Mouse (Mus musculus) right cerebral cortex, postnatal 25 days (tissue): Measurements from ENCODE around the gene Gzmd.
"Not testable (repeated sequence)": the region's sequence is repeated elsewhere in the genome, so short reads cannot be mapped to it uniquely, and the experiment has no call there.

Source experiments
- DNase-seq: peaks from one replicate; pipeline ENCODE4 v3.0.0; 2022

Gzmd gene

GRCm38 (mm10) chr14:56132508-56132907 is at the start of gene Gzmd:
Gene Gzmd (minus strand): TSS chr14:56132608.
- DNase-seq = not testable (repeated sequence)

- DNase-seq = not testable (repeated sequence)
Observed at GRCm38 (mm10) chr14:56177651-56178050, 45.2 kb upstream of the Gzmd start.

- DNase-seq = no peak
Observed at GRCm38 (mm10) chr14:56174499-56174898, 42.1 kb upstream of the Gzmd start, which contains the start of gene Gzmn. Gene Gzmn (minus strand): TSS chr14:56174599.

GRCm38 (mm10) chr14:56173396-56173795 is 41.0 kb upstream of the Gzmd start:
- no peak for DNase-seq

DNA sequence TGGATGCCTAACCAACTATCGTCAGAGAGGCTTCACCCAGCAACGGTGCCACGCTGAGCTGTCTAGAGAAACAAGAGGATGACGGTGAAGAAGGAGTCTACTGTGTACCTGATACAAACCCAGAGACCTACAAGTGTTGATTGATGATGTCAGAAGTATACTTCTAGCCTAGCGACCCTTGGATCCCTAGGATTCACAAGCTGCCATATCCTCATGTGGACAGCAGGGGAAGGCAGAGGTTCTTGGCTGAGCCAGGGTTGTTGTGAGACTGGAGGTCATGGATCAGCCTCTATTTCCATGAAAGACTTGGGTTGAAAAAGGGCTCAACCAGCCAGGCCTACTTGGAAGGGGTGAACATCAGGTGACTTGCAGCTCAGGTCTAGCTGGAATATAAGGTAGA is 40.3 kb upstream of the Gzmd start:
- DNase-seq = no peak

GRCm38 (mm10) chr14:56168009-56168408 is 35.6 kb upstream of the Gzmd start:
- DNase-seq = no peak

- no peak for DNase-seq
Observed at GRCm38 (mm10) chr14:56162109-56162508, 29.7 kb upstream of the Gzmd start.

DNA sequence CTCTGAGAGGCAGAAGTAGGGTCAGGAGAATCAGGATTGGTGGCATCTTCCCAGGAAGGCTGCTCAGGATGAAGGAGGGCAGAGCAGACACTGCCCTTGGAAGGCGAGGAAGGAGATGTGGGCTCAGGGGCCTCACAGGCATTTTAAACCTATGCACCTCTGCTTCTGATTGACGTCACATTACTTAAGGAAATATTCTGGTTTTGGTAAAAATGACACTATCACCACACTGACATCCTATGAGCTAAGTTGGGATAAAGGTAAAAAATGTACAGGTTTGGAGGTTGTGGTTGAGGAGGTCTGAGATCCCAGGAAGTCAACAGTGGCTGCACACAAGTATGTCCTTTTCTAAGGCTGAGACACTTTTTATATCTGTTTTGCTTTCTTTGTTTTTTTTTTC is 27.1 kb upstream of the Gzmd start, which contains the start of gene Gzmg:
Gene Gzmg, minus strand, starts transcription at position 101 of the 400 bp plus-strand sequence.
- not testable (repeated sequence) for DNase-seq

DNA sequence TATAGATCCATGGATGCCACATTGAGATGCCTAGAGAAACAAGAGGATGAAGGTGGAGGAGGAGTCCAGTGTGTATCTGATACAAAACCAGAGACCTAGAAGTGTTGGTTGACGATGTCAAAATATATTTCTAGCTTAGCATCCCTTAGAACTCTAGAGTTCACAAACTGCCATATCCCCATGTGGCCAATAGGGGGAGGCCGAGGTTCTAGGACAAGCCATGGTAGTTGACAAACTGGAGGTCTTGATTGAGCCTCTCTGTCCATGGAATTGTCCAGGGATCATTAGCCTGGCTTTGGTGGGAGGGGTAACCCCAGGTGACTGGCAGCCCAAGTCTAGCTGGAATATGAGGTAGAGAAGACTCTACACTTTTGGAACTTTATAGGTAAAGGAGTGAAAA is 22.9 kb upstream of the Gzmd start:
- DNase-seq = no peak

- not testable (repeated sequence) for DNase-seq
Observed at GRCm38 (mm10) chr14:56133675-56134074, 1.3 kb upstream of the Gzmd start.

GRCm38 (mm10) chr14:56128341-56128740 is 4.1 kb downstream of the Gzmd start:
- no peak for DNase-seq

DNA sequence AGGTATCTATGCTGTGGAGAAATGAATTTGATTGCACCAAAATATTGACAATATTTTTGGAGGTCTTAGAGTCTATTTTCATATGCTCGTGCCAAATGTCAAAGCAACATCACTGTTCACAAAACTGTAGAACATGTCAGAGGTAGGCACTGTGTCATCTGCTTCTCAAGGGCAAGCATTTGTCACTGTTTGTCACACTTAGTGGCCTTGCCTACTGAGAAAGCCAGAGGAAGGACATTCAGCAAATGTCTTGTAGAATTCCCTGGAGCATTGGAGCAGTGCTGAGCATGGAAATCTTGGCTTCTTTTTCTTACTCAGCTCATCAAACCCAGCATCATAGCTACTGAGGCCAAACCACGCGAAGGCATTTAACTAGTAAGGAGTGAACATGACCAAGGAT is 8.9 kb downstream of the Gzmd start:
- DNase-seq = no peak

DNA sequence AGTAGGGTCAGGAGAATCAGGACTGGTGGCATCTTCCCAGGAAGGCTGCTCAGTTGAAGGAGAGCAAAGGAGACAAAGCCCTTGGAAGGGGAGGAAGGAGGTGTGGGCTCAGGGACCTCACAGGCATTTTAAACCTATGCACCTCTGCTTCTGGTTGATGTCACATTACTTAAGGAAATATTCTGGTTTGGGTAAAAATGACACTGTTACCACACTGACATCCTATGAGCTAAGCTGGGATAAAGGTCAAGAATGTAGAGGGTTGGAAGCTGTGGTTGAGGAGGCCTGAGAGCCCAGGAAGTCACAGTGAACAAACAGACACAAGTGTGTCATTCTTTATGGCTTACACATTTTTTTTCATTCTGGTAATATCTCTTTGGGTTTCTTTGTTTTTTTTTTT is 11.9 kb downstream of the Gzmd start, which contains the start of gene Gzme:
Gene Gzme, minus strand, starts transcription at position 101 of the 400 bp plus-strand sequence.
- DNase-seq = no peak

- DNase-seq = not testable (repeated sequence)
Observed at GRCm38 (mm10) chr14:56115531-56116310, 16.7 kb downstream of the Gzmd start.

GRCm38 (mm10) chr14:56105447-56106180 is 26.8 kb downstream of the Gzmd start:
- no peak for DNase-seq

- DNase-seq = no peak
Observed at GRCm38 (mm10) chr14:56105016-56105415, 27.4 kb downstream of the Gzmd start.

GRCm38 (mm10) chr14:56103452-56103851 is 29.0 kb downstream of the Gzmd start:
- DNase-seq = no peak

DNA sequence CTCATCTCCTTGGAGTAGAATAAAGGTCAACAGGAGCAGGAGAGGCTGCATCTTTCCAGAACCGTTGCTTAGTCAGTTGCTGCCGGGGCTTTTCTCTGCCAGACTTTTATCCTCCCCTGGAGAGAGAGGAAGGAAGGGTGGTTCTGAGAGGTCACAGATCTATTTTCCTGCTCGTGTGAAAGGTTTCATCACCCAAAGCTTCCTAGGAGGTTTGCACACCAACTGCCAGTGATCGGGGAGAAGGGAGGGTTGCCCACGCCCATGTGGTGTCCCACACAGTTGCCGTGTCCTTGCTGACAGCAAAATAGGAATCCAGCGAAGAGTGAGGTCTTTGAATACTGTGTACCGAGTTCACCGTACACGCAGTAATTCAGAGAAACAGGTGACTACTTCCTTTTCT is 30.0 kb downstream of the Gzmd start, which contains the start of gene Ctsg:
Gene Ctsg, minus strand, starts transcription at position 189 of the 400 bp plus-strand sequence.
- DNase-seq = no peak

DNA sequence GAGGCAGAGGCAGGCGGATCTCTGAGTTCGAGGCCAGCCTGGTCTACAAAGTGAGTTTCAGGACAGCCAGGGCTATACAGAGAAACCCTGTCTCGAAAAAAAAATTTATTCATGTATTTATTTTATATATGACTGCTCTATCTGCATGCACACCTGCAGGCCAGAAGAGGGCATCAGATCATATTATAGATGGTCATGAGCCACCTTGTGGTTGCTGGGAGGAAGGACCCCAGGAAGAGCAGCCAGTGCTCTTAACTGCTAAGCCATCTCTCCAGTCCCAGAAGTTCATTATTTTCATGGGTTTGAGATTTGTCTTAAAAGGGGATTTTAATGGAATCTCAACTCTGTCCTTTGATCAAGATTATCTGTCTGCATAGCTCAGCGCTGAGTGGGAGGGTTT is 33.5 kb downstream of the Gzmd start:
- DNase-seq = no peak

GRCm38 (mm10) chr14:56097597-56097996 is 34.8 kb downstream of the Gzmd start:
- no peak for DNase-seq

DNA sequence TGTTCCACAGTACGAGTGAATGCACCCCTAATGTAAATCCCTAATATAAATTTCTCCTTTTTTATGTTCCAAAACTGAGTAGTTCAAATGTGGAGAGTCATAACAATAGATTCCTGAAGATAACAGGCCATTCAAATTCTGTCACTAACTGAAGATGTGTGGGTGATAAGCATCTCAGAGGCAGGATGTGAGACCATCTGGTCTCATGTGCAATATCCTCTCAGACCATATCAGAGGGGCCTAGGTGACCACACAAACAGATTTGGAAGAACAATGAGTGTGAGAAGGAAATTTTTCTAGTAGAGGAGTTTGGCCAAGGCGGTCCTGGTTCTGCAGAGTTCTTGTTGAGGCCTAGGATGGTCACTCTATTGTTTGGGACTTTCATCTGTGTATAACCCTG is 39.1 kb downstream of the Gzmd start:
- DNase-seq = no peak

- DNase-seq = no peak
Observed at GRCm38 (mm10) chr14:56086711-56087110, 45.7 kb downstream of the Gzmd start.

DNA sequence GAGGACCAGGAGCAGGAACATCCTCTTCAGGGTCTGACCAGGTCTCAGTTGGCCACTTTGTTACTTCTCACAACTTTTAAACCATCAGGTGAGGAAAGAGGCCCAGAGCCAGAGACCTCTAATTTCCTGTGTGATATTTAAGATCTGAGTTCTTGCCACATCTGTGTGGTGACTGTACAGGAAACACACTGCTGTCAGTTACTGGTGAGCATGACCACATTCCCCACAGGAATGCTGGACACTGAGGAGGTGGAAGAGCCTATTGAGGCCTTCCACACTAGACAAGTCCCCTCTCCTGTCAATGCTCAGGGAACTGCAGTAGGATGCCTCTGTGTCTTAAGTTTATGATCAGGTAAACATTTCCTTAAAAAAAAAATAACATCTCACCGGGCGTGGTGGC is 47.2 kb downstream of the Gzmd start, which contains the start of gene Mcpt8:
Gene Mcpt8, minus strand, starts transcription at position 107 of the 400 bp plus-strand sequence.
- DNase-seq = no peak

GRCm38 (mm10) chr14:56082016-56082415 is 50.4 kb downstream of the Gzmd start:
- DNase-seq = no peak
